Mouse (Mus musculus): Measurements from ENCODE around the gene Sf1. TPM values are rescaled to one million over a fixed set of nuclear protein-coding genes. Genes with fewer than 3 reads are reported as not detected.

The Sf1 gene
- polyA plus RNA-seq, 1 experiment from 2014 or later: 89.2 TPM

DNA sequence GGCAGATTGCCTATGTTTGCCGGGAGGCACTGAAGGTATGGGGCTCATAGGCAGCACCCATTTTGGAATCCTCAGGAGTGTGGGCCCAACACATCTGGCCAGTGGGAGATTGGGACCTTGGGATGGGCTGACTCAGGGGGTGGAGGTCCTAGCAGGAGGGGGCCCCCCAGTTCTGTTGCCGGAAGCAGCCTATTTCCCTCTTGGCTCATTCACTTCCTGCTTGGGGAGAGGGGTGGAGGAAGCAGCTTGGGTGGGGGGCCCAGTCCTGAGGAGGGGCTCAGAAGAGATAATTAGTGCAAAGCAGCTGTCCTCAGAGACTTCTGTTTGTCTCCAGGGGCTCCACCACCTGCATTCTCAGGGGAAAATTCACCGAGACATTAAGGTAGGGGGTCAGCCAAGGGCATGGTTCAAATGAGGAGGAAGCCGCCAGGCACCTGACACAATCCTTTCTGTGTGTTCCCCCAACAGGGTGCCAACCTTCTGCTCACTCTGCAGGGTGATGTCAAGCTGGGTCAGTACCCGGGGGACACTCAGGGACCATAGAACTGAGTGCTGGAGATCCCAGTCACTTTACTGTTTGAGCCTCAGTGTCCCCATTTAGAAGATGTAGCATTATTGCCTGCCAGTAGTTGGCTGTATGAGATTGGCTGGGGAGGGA is 21.1 kb upstream of the Sf1 start:
- H3K4me1 ChIP-seq: peaks cover 37% of the 10 kb centered on the region
- peak overlapping the region; percentile 75 for H3K4me3 ChIP-seq
- peak overlapping the region; percentile 90 for H3K9ac ChIP-seq
- no peaks in the 10 kb centered on the region for H3K9me3 ChIP-seq
- H3K36me3 ChIP-seq: peaks cover 66% of the 10 kb centered on the region
- H3K27me3 ChIP-seq (replicated peaks): no peaks in the 10 kb centered on the region
- WGBS: 71% methylated on average over 5 of the region's 5 CpGs
- H3K4me2 ChIP-seq: peak overlapping the region; percentile 97
- 0 out of 2 replicates have a peak overlapping the region, but pooled peaks have one; percentile 73 for H3K27ac ChIP-seq (replicated peaks)
- ATAC-seq (ENCODE audit: extremely low read depth, insufficient number of reproducible peaks, low FRiP score, low TSS enrichment): no peak

DNA sequence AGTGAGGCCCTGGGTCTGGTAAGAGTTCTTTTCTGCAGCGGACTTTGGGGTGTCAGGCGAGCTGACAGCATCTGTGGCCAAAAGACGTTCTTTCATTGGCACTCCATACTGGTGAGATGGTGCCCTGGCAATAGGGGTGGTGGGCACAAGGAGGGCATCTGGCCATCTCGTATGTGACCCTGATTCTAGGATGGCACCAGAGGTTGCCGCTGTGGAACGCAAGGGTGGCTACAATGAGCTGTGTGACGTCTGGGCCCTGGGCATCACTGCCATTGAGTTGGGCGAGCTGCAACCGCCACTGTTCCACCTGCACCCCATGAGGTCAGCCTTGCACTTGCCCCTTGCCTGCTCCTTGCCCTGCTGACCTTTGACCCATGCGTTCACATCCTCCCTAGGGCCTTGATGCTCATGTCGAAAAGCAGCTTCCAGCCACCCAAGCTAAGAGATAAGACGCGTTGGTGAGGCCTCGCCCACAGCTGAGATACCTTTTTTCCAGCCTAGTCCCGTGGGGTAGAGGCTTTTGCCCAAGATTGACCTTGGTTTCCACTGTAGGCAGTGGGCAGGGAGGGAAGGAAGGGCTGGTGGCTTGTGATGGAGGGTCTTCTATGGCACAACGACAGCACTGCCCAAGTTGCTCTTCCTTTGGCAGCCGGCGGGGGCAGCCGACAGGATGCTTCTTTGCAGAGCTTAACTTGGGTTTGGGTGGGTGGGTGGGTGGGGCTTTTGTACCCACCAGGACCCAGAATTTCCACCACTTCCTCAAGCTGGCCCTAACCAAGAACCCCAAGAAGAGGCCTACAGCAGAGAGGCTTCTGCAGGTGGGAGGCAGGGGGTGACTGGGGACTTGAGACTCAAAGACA is 20.2 kb upstream of the Sf1 start:
- H3K4me1 ChIP-seq: peaks cover 43% of the 10 kb centered on the region
- no peak for ATAC-seq (ENCODE audit: extremely low read depth, insufficient number of reproducible peaks, low FRiP score, low TSS enrichment)
- H3K36me3 ChIP-seq: peaks cover 66% of the 10 kb centered on the region
- no peak overlapping the region for H3K27ac ChIP-seq (replicated peaks)
- H3K9ac ChIP-seq: no peak overlapping the region
- H3K27me3 ChIP-seq (replicated peaks): no peaks in the 10 kb centered on the region
- H3K4me2 ChIP-seq: peak overlapping the region; percentile 97
- 74% methylated on average over 19 of the region's 19 CpGs for WGBS
- H3K9me3 ChIP-seq: no peaks in the 10 kb centered on the region
- no peak overlapping the region for H3K4me3 ChIP-seq

DNA sequence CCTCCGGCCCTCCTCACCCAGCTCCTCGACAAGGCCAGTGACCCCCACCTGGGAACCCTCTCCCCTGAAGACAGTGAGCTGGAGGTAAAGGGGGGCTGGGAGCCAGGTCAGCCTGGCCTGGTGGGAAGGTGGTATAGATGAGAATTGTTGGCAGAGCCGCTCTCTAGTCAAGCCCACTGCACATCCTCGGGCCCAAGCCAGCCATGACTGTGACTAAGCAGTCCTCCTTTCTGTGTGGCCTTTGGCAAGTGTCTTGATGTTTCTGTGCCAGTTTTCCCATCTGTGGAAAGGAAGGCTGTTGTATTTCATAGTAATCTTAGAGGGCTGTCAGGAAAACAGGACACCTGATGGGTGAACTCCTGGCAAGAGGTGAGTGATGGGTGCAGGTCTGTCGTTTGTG is 19.5 kb upstream of the Sf1 start:
- peaks cover 50% of the 10 kb centered on the region for H3K4me1 ChIP-seq
- WGBS: 86% methylated on average over 5 of the region's 5 CpGs
- no peak overlapping the region for H3K27ac ChIP-seq (replicated peaks)
- H3K9ac ChIP-seq: no peak overlapping the region
- H3K36me3 ChIP-seq: peaks cover 60% of the 10 kb centered on the region
- H3K4me2 ChIP-seq: no peak overlapping the region
- no peaks in the 10 kb centered on the region for H3K27me3 ChIP-seq (replicated peaks)
- no peaks in the 10 kb centered on the region for H3K9me3 ChIP-seq
- ATAC-seq (ENCODE audit: extremely low read depth, insufficient number of reproducible peaks, low FRiP score, low TSS enrichment): no peak
- no peak overlapping the region for H3K4me3 ChIP-seq

DNA sequence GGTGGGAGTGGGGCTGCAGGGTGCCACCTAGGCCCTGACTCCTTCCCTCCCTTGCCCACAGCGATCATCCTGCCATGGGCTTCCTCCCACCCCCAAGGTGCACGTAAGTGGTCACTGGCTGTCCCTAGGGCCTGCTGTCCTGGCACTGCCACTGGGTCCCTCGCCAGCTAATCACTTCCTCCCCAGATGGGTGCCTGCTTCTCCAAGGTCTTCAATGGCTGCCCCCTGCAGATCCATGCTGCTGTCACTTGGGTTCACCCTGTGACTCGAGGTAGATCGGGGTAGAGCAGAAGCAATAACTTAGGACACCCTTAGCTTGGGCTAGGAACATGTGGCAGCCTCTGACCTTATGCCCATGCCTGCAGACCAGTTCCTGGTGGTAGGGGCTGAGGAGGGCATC is 17.5 kb upstream of the Sf1 start:
- Histone ChIP-seq H3K27ac (replicated peaks) (no peak overlapping the region), H3K4me1 (peaks cover 43% of the 10 kb centered on the region), H3K27me3 (replicated peaks) (no peaks in the 10 kb centered on the region), H3K36me3 (peaks cover 46% of the 10 kb centered on the region), H3K9me3 (no peaks in the 10 kb centered on the region), H3K4me3 (no peak overlapping the region), H3K9ac (no peak overlapping the region), H3K4me2 (no peak overlapping the region)
- no peak for ATAC-seq (ENCODE audit: extremely low read depth, insufficient number of reproducible peaks, low FRiP score, low TSS enrichment)
- WGBS: 91% methylated on average over 5 of the region's 5 CpGs

DNA sequence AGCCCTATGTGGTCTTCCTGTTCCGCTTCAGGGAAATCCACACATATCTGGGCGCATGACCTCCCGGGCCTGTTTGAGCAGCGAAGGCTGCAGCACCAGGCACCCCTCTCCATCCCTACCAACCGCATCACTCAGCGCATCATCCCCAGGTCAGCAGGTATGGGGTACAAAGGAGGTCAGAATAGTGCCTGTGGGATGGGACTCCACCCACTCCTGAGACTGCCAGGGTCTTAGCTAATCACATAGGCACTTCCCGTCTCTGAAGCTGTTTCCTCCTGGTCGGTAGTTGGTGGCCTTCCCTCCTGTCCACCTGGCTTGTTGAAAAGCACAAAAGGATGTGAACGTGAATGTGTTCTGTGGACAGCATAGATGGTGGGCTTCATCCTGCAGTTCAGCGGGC is 16.8 kb upstream of the Sf1 start:
- no peaks in the 10 kb centered on the region for H3K27me3 ChIP-seq (replicated peaks)
- H3K36me3 ChIP-seq: peaks cover 46% of the 10 kb centered on the region
- no peak overlapping the region for H3K4me3 ChIP-seq
- no peaks in the 10 kb centered on the region for H3K9me3 ChIP-seq
- no peak overlapping the region for H3K27ac ChIP-seq (replicated peaks)
- ATAC-seq (ENCODE audit: extremely low read depth, insufficient number of reproducible peaks, low FRiP score, low TSS enrichment): no peak
- 78% methylated on average over 10 of the region's 10 CpGs for WGBS
- H3K4me2 ChIP-seq: no peak overlapping the region
- peaks cover 45% of the 10 kb centered on the region for H3K4me1 ChIP-seq
- no peak overlapping the region for H3K9ac ChIP-seq

DNA sequence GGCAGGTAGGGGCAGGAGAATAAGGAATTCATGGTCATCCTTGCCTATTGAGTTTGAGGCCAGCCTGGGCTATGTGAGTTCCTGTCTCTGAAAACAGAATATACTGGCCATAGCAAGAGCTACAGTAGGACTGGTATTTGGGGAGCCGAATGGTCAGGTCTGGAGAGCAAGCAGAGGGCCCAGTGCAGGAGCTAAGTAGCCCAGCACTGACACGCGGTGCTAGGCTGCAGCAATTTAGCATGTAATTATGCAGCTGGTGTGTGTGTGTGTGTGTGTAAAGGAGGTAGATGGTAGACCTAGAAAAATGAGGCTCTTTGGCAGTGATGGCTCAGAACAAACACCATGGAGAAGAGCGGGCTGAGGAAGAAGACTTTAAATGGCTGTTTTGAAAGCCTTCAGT is 15.9 kb upstream of the Sf1 start:
- Histone ChIP-seq H3K27me3 (replicated peaks) (no peaks in the 10 kb centered on the region), H3K4me2 (no peak overlapping the region), H3K9ac (no peak overlapping the region), H3K36me3 (peaks cover 49% of the 10 kb centered on the region), H3K4me1 (peaks cover 38% of the 10 kb centered on the region), H3K9me3 (no peaks in the 10 kb centered on the region), H3K4me3 (no peak overlapping the region), H3K27ac (replicated peaks) (no peak overlapping the region)
- 94% methylated on average over 4 of the region's 4 CpGs for WGBS
- no peak for ATAC-seq (ENCODE audit: extremely low read depth, insufficient number of reproducible peaks, low FRiP score, low TSS enrichment)

DNA sequence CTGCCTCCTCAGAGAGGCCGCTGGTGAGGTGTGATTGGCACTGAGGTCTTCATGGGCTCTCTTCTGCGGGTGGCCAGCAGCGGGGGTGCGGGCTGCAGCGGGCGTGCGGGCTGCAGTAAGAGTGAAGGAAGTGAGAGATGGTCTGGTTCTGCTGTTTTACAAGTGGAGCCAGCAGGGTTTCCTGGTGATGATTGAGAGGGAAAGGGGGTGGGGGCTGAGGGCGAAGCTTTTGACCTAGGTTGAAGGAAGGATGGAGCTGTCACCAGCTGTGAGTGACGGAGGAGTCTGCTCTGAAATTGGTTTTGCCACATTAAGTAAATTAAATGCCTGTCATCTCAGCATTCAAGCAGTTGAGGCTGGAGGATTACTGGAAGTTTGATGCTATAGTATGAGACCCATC is 14.8 kb upstream of the Sf1 start:
- Histone ChIP-seq H3K36me3 (peaks cover 59% of the 10 kb centered on the region), H3K4me1 (peaks cover 41% of the 10 kb centered on the region), H3K4me2 (no peak overlapping the region), H3K4me3 (no peak overlapping the region), H3K9ac (peak overlapping the region; percentile 51; the same call in 1 of the 2 replicates), H3K9me3 (no peaks in the 10 kb centered on the region), H3K27me3 (replicated peaks) (no peaks in the 10 kb centered on the region), H3K27ac (replicated peaks) (peak overlapping the region; percentile 61)
- 32% methylated on average over 9 of the region's 9 CpGs for WGBS
- no peak for ATAC-seq (ENCODE audit: extremely low read depth, insufficient number of reproducible peaks, low FRiP score, low TSS enrichment)

DNA sequence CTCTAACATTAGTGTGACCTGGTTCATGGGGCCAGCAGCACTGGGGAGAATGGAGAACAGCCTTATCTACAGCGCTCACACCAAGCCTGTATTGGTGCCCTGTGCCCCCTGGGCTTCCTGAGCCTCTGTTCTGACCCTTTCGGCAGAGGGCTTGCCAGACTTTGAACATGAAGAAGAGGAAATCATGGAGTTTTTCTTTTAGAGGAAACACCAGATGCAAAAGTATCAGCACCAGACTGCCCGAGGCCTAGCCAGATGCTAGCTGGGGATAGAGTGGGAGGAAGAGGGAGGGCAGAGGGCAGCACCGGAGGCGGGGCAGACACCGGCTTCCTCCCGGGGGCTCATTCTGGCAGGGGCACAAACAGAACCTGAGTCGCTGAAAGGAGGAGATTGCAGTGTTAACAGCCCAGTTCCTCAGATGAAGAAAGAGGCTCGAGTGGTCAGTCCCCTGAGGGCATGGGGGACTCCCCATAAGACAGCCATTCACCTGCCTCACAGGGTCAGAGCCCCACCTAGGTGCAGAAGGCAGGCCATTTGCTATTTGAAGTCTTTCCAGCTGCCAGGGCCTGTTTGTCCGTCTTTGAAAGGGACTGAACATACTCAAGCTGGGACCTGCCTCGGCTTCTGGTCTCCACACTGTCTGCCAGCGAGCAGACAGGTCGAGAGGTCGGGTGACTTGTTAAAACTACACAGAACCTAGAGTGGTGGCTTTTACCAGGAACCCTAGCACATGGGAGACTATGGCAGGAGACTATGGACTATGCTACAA is 14.1 kb upstream of the Sf1 start:
- peak overlapping the region; percentile 61 for H3K27ac ChIP-seq (replicated peaks)
- H3K4me2 ChIP-seq: no peak overlapping the region
- 30% methylated on average over 14 of the region's 14 CpGs for WGBS
- peaks cover 59% of the 10 kb centered on the region for H3K36me3 ChIP-seq
- H3K4me3 ChIP-seq: no peak overlapping the region
- H3K9me3 ChIP-seq: no peaks in the 10 kb centered on the region
- ATAC-seq (ENCODE audit: extremely low read depth, insufficient number of reproducible peaks, low FRiP score, low TSS enrichment): peak; percentile 23; the same call in 1 of the 2 replicates
- peaks cover 45% of the 10 kb centered on the region for H3K4me1 ChIP-seq
- no peaks in the 10 kb centered on the region for H3K27me3 ChIP-seq (replicated peaks)
- 0 out of 2 replicates have a peak overlapping the region, but pooled peaks have one; percentile 51 for H3K9ac ChIP-seq

DNA sequence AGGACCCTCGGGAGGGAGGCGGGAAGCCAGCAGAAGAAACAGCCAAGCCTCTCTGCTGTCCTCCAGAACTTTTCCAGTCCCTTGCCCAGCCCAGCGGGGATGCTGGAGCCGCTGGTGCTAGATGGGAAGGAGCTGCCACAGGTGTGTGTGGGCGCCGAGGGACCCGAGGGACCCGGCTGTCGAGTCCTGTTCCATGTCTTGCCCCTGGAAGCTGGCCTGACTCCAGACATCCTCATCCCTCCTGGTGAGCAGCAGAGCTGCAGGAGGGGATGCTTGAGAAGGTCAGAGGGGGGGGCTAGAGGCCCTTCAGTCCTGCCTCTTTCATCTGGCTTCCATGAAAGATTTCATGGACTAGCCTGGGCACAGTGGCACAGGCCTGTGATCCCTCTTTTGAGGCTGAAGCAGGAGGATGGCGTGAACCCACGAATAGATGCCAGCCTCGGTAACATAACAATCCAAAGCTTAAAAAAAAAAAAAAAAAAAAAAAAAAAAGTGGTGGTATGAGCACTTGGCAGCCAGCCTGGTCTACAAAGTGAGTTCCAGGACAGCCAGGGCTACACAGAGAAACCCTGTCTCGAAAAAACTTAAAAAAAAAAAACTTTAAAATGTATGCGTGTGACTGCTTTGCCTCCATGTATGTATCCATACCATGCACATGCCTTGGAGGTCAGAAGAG is 11.9 kb upstream of the Sf1 start:
- H3K4me3 ChIP-seq: no peak overlapping the region
- H3K4me2 ChIP-seq: no peak overlapping the region
- peaks cover 41% of the 10 kb centered on the region for H3K4me1 ChIP-seq
- H3K36me3 ChIP-seq: peaks cover 45% of the 10 kb centered on the region
- H3K9me3 ChIP-seq: no peaks in the 10 kb centered on the region
- WGBS: 47% methylated on average over 14 of the region's 14 CpGs
- H3K9ac ChIP-seq: no peak overlapping the region
- no peaks in the 10 kb centered on the region for H3K27me3 ChIP-seq (replicated peaks)
- H3K27ac ChIP-seq (replicated peaks): no peak overlapping the region
- ATAC-seq (ENCODE audit: extremely low read depth, insufficient number of reproducible peaks, low FRiP score, low TSS enrichment): no peak

DNA sequence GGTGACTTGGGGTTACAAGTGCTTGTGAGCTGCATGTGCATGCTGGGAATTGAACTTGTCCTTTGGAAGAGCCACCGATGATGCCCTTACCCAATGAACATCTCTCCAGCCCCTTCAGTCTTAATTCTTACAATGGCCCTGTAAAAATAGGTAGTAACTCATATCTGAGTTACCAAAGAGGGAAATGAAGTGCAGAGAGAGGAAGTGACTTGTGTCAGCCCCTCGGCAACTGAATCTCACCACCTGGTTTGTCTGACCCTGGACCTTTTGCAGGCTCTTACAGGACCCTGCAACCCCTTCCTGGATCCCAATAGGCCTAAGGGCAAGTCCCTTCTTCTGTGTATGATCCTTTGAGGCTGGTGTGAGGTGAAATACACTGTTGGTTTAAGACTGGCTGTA is 11.4 kb upstream of the Sf1 start:
- ATAC-seq (ENCODE audit: extremely low read depth, insufficient number of reproducible peaks, low FRiP score, low TSS enrichment): no peak
- Histone ChIP-seq H3K9ac (no peak overlapping the region), H3K4me1 (peaks cover 41% of the 10 kb centered on the region), H3K27ac (replicated peaks) (no peak overlapping the region), H3K27me3 (replicated peaks) (no peaks in the 10 kb centered on the region), H3K9me3 (no peaks in the 10 kb centered on the region), H3K4me2 (no peak overlapping the region), H3K4me3 (no peak overlapping the region), H3K36me3 (peaks cover 39% of the 10 kb centered on the region)
- 79% methylated on average over 2 of the region's 2 CpGs for WGBS

DNA sequence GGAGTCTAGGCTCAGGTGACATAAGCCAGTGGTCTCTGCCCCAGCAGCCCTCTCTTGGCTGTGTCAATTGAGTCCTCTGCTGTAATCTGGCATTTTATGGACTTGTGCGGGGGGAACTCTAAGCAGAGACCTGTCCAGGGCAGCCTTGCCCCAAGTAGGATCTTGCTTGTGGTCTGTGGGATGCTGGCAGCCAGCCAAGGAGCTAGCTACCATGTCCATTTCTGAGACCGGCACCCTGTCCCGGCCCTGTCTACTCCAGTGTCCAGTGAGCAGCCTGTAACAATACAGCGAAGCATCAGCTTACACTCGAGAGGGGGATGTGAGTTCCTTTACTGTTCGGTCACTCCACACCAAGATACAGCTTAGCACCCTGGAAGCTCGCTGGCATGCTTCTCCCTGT is 9.5 kb upstream of the Sf1 start:
- Histone ChIP-seq H3K4me3 (no peak overlapping the region), H3K27me3 (replicated peaks) (no peaks in the 10 kb centered on the region), H3K4me1 (peaks cover 26% of the 10 kb centered on the region), H3K9me3 (no peaks in the 10 kb centered on the region), H3K27ac (replicated peaks) (no peak overlapping the region), H3K4me2 (no peak overlapping the region), H3K9ac (no peak overlapping the region), H3K36me3 (peaks cover 32% of the 10 kb centered on the region)
- WGBS: 70% methylated on average over 7 of the region's 7 CpGs
- ATAC-seq (ENCODE audit: extremely low read depth, insufficient number of reproducible peaks, low FRiP score, low TSS enrichment): no peak
